Mouse (Mus musculus): Measurements from ENCODE around the gene Tmem39a.
A peak's percentile ranks its signal among the peaks of the same experiment; 100 is the strongest.

Tmem39a gene

DNA sequence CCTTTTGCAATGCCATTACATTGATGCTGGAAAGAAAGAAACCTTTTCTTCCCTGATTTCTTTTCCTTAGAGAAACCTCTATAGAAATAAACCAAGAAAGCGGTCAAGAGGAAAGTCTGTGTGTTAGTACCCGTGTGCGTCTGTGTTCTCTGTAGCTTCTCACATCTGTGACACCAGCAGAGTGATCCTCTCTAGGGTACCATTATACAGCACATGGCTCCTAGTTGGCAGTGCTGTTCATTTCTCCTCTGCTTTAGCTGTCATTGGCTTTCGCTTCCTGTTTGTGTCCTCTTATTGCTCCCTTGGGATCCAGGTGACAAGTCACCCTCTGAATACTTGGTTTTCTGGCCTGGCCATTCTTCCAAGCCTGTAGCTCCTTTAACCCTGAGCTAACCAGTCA, 29.1 kb downstream of the Tmem39a start:
- no peak for DNase-seq (ENCODE audit: low read depth, low spot score)

DNA sequence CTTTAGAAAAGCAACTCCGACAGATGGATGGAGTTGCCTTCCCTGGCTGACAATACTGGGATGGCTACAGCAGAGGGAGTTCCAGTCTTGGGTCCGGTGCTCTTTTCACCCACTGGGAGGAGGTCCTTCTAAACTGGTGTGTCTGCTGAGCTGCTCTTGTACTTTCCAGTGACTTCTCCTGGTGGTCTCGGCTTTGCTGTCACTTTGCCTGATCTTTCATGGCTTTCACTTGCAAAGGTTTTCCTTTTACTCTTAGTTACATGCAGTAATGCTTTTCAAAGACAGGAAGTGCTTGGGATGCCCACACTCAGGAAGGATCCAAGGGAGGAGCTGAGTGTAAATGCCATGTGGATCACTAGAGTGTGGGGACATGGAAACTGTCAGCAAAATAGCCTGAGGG, 33.0 kb downstream of the Tmem39a start:
- no peak for DNase-seq (ENCODE audit: low read depth, low spot score)

DNA sequence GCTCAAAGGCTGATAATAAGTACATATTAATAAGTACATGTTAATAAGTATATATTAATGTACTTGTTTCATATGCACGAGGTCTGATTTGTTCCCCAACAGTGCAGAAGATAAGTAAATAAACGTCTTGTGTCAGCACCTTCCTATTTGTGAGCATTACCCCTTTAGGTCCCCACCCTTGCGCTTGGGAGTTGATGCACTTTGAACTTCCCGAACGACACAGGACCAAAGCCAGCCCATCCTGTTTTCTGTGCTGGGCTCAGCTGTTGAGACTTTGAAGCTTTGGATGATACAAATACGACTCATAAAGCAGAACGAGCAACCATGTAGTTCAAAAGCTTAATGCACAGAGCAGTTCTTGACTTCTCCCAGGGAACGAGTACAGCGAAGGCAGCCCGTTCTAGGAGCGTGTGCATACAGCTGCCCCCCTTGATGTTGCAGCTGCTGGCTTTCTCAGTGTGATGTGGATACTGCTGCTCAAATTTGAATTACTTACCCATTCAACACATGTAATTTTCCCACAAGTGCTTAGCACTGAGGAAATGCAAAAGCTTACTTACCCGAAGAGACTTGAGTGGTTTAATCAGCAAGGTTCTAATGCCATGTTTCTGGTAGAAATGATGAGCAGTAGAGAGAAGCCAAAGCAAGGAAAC, 33.7 kb downstream of the Tmem39a start:
- DNase-seq (ENCODE audit: low read depth, low spot score): no peak

- no peak for DNase-seq (ENCODE audit: low read depth, low spot score)
These were observed 34.4 kb downstream of the Tmem39a start for GRCm38 (mm10) chr16:38592946-38593345.

- DNase-seq (ENCODE audit: low read depth, low spot score): no peak
These were observed 35.9 kb downstream of the Tmem39a start for GRCm38 (mm10) chr16:38594435-38594834.

DNA sequence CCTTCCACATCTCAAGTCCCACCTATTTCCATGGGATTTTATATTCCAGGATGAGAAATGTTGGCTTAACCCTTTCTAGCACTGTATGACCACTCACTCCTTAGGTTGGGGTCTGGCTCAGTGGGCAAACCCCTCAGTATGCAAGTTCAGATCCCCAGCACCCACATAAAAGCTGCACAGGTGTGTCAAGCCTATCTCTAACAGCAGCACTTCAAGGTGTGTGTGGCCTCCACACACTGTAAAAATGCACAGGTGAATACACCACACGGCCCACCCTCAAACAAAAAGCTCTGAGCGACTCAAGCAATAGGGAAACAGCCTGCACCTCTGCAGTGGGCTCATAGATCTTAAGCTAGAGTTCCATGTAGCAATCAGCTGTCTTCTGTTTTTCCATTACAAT, 37.6 kb downstream of the Tmem39a start:
- no peak for DNase-seq (ENCODE audit: low read depth, low spot score)

- DNase-seq (ENCODE audit: low read depth, low spot score): no peak
These were observed 38.2 kb downstream of the Tmem39a start for GRCm38 (mm10) chr16:38596651-38597050.

DNA sequence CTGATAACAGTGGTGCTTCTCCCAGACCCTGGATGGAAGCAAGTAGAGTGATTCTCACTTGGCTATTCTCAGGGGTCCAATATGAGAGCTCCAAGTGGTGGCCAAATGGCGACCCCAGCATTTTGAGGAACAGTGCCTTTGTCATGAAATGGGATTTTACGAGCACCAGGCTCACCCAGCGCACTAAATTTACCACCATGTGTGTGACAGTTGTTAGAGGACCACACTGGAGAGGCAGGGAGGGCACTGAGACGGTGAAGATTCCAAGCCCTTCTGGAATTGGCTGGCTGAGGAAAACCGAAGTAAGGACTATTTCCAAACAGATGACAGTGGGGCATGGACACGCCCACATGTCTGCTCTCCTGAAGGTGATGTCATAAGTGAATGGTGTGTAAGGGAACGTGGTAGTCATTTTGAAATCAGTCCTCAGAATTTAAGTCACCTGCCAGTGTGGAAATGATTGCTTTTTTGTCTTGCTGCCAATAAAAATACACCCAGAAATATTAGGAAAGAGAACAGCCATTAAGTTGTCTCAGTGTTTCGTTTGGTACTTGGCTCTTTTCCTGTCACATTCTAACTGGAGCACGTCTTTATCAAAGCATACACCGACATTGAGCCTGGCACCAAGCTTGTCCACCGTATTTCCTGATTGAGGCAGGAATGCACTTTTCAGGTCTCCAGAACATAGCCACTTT, 40.6 kb downstream of the Tmem39a start:
- DNase-seq (ENCODE audit: low read depth, low spot score): no peak

GRCm38 (mm10) chr16:38602989-38603804, 44.7 kb downstream of the Tmem39a start:
- DNase-seq (ENCODE audit: low read depth, low spot score): no peak

GRCm38 (mm10) chr16:38606509-38606908, 48.0 kb downstream of the Tmem39a start:
- no peak for DNase-seq (ENCODE audit: low read depth, low spot score)

GRCm38 (mm10) chr16:38608687-38609086, 50.2 kb downstream of the Tmem39a start:
- DNase-seq (ENCODE audit: low read depth, low spot score): no peak

GRCm38 (mm10) chr16:38609092-38609491, 50.6 kb downstream of the Tmem39a start:
- no peak for DNase-seq (ENCODE audit: low read depth, low spot score)

DNA sequence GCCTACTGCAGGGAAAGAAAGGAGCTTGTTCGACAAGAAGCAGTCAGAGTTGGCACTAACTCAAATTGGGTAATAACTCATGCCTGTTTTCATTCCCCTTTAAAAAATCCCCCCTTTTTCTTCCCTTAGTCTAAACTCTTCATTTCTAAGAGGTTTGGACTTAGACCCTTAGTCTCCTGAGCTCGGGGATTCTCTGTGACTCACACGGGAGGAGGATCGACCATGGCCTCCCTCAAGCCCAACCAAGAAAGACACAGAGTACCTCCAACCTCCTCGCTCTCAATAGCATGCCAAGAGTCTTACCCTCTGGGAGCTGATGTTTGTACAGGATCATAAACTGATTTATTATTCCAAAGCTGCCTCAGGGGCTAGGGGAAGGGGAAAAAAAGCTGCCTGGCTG, 54.1 kb downstream of the Tmem39a start:
- no peak for DNase-seq (ENCODE audit: low read depth, low spot score)

- DNase-seq (ENCODE audit: low read depth, low spot score): no peak
These were observed 55.1 kb downstream of the Tmem39a start for GRCm38 (mm10) chr16:38613646-38614045.

- no peak for DNase-seq (ENCODE audit: low read depth, low spot score)
These were observed 59.5 kb downstream of the Tmem39a start for GRCm38 (mm10) chr16:38617977-38618376.

DNA sequence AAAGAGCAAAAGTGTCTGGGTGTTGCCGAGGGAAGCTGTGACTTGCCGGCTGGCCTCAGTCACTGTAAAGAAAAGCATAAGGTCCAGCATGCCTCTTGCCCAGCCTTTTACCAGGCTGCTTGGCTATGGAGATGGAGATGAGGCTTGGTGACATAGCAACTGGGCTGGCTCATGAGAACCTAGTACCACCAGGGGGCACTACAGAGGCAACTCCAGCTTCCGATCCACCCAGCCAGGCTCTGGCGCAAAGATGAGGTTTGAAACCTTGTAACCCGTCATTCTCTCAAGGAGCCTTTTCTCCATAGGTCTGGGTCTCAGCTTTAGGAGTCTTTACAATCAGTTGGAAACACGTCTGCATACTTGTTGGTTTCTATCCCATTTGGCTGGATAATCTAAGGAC, 60.6 kb downstream of the Tmem39a start:
- peak; percentile 57 for DNase-seq (ENCODE audit: low read depth, low spot score)

DNA sequence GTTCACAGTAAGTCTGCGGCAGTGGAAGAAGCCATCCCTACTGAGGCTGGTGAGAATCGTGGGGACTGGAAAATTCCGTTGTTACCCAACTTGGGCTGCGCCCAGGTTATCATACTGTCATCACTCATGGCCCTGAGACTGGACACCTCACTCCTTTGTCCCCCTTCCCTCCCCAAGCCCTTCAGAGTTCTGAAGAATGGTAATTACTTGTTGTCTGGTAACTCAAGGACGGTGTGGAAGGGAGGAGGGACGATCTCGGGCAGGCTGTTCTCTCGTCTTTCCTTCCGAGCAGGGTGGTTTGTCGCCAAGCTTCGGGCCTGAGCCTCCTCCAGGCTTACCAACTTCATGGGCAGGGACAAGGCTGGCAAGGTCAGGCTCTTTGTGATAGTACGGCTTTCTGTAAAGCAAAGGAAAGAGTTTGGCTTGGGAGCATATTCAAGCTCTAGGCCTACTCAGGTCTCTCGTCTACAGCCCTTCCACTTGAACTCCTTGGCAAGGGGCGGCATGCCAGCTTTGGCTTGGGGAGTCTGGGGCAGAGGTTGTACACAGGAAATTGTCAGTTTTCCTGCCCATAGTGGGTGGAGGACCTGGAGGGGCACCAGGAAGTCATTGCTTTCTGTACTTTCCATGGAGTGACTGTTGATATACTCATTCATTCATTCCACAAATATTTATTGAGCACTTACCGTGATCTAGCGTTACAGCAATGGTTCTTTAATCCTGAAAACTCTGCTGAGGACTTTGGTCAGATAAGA, 62.4 kb downstream of the Tmem39a start:
- DNase-seq (ENCODE audit: low read depth, low spot score): no peak

DNA sequence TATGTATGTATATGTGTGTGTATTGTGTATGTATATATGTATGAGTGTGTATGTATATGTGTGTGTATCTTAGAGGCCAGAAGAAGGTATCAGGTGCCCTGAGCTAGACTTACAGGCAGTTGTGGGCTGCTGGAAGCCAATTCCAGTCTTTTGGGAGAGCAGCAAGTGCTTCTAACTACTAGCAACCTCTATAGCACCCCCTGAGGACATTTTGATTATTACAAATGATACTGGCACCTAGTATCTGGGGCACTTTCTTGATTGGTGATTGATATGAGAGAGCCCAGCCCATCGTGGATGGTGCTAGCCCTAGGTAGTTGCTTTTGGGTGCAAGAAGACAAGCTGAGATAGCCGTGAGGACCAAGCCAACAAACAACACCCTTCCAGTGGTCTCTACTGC, 63.8 kb downstream of the Tmem39a start:
- no peak for DNase-seq (ENCODE audit: low read depth, low spot score)

DNA sequence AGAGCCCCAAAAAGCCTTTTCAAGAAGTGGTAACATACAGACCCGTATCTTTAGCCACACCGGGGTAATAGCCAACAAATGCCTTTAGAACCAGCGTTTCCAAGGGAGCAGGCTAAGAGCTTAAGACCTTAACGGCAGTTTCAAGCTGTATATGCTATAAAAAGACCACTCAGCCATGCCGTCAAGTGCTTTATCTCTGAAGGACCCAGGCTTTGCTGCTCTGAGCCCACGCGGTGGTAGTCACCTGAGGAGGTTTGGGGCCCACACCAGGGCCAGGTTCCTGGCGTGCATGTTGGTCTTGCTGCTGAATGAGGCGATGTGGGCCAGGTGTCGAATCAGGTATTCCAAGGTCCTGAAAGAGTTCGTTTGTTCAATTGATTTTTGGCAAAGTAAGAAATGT, 65.8 kb downstream of the Tmem39a start:
- DNase-seq (ENCODE audit: low read depth, low spot score): no peak

DNA sequence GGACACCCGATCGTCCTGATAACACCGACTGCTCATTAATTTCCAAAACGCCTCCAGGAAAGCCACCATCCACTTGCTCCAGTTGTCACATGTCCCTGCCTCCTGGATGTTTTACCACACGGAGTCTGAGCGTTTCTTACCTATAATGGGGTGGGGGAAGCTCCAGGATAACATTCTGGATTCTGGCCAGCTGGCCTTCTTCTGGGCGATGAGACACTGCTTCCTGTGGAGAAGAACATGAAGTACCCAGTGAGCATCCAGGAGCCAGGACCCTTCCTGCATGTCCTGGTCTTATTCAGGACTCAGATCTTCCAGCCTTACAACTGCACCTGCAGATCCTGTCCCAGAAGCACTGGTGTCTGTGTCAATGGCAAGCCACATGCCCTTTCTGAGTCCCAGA, 66.9 kb downstream of the Tmem39a start:
- DNase-seq (ENCODE audit: low read depth, low spot score): no peak

DNA sequence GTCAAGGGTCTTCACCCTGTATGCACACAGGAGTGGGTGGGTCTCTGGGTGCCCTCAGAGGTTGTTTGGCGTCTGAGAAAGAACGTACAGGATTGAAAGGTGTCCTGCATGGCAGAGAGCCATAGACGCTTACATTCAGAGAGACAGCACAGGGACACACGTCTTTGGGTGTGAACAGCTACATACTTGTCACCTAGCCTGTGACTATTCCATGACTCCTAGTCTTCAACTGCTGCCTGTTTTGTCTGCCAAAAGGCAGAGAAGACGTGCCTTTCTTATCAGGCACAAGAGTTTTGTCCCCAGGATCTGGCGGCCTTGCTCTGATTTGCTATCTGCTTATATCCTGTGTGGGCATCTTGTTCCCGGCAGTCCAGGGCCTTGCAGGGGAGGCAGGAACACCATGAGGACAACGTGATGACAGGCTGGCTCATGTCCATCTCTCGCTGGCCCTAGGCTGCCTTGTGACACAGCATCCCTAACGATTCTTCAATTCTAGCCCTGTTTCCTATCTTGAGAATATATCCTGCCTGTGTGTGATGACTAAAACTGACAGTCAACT, 67.4 kb downstream of the Tmem39a start:
- DNase-seq (ENCODE audit: low read depth, low spot score): no peak

- DNase-seq (ENCODE audit: low read depth, low spot score): no peak
These were observed 73.6 kb downstream of the Tmem39a start for GRCm38 (mm10) chr16:38632147-38632546.
